Mouse (Mus musculus): Measurements from ENCODE around the gene Shank2.

Gene Shank2

GRCm38 (mm10) chr7:144001628-144002027 is at the start of gene Shank2:
TSS of gene Shank2 (plus strand) at chr7:144001928.
- no peak for DNase-seq

GRCm38 (mm10) chr7:143952130-143952529 is 49.6 kb upstream of the Shank2 start:
- DNase-seq: peak; percentile 10 to 14

DNA sequence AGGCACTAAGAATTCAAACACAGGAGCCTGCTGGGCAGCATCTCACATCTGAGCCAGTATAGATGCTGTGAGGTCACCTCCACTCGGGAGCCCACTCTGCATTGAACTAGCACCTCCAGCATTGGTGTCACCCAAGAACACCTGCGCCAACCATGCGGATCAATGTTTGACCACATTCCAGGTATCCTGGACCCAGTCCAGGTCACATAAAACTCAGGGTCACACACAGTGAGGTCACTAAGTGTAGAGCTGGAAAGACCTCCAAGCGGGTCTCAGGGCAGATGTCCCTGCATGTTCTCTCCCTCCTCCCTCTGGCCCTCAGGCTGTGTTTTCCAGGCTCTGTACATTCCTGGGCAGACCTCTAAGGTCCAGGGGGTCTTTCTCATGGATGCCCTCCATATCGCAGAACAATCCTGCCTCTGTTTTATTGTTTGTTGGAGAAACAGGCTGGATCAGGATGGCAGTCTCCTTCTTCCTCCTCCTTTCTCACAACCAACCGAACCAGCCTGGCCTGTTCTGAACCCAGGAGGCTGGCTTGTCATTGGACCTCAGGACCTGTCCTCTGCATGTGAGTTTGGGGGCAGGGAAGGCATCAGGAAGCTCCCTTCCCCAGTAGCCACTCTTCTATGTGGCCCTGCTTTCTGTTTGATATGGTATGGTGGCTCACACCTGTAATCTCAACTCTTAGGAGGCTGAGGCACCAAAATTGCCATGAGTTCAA is 45.0 kb upstream of the Shank2 start:
- peak; percentile 54 to 74 for DNase-seq

- DNase-seq: peak; percentile 53 to 73
Measured at GRCm38 (mm10) chr7:143958030-143958565, 43.6 kb upstream of the Shank2 start.

GRCm38 (mm10) chr7:143963813-143964212 is 37.9 kb upstream of the Shank2 start:
- DNase-seq: no peak

DNA sequence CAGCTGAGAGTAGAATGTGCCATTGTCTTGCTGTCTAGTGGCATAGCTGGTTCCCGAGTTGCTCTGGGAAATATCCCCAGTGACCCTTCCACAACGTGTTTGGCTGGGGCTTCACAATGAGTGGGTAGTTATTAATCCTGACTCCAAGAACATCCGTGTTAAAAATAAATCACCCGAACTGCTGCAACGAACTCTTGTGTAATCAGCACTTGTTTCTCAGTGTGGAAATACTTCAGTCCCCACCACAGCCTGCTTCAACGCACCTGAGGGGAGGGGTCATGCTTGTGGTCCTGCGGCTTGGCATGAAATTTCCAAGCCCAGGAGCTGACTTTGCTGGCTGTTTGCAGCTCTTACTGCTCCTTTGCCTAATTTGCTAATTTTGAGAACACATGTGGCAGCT is 35.1 kb upstream of the Shank2 start:
- DNase-seq: peak; percentile 39 to 66

- DNase-seq: no peak
Measured at GRCm38 (mm10) chr7:143977491-143977830, 24.3 kb upstream of the Shank2 start.

DNA sequence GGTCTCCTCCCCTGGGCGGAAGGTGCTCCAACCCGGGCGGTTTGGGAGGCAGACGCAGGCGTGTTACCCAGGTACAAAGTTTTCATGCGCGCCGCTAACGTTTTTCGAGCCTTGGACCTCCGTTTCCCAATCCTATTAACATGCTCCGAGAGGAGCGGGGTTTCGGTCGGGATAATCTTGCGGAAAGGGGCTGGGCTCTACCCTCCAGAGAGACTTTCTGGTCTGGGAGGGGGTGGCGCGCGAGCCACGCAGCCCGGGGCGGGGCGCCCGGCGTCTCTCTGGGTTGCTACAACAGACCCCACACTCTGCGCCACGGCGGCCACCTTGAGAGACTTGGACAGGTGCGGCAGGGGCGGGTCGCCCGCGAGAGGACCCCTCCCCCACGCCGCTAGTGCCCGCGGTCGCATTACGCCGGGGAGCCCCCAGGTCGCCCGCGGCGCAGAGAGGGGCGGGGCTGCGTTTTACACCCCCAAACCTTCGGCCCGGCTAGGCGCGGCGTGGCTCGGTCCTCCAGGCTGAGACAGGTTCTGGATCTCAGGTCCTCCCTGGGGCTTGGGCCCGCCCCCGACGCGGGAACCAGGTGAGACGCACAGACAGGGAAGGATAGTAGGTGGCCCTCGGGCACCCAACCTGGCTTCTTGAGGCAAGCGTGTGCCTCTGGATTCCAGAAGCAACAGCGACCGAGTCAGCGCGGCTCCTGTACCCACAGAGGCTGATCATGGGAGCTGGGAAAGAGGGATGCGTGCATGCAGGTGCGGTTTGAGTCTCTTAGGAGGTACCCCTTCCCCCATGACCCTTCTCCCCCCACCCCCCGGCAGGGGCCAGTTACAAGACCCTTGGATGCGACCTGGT is 23.7 kb upstream of the Shank2 start:
- DNase-seq: peak; percentile 46 to 62

- peak; percentile 66 to 76 for DNase-seq
Measured at GRCm38 (mm10) chr7:143978741-143979371, 22.9 kb upstream of the Shank2 start.

DNA sequence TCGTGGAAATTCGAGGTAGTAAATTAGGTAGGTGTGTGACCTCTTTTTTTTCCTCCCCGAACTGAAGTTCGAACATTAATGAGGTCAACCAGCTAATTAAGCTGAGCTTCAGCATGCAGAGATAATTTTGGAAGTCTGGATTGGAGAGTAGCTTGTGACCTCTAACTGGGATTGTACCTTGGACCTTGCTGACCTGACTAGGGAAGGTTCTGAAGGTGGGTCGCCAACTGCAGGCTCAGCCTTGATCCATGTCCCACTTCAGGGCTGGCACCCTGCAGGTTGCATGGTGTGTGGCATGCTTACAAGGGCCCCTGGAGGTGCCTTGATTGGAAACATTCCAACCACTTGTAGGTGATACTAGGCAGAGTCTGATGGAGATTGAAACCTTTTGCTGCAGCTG is 21.7 kb upstream of the Shank2 start:
- DNase-seq: no peak

DNA sequence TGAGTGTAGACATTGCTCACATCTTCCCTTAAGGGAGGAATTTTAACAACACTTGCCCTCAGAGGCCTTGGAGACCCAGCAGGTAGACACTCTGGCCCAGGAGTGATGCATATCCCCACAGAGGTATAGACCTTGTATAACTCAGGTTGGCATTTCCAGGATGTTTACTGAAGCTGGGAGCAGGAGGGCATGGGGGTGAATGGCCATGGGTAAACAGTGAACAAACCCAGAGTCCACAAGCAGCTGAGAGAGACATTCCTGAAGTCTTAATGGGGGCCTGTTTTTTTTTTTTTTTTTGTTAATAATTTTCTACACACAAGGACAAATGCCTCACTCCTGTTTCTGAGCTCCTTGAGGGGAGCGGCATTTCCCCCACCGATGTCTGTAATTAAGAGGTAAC is 15.4 kb upstream of the Shank2 start:
- peak; percentile 8 to 39 for DNase-seq

GRCm38 (mm10) chr7:143991160-143991559 is 10.6 kb upstream of the Shank2 start:
- DNase-seq: no peak

GRCm38 (mm10) chr7:143999073-143999472 is 2.7 kb upstream of the Shank2 start:
- no peak for DNase-seq

DNA sequence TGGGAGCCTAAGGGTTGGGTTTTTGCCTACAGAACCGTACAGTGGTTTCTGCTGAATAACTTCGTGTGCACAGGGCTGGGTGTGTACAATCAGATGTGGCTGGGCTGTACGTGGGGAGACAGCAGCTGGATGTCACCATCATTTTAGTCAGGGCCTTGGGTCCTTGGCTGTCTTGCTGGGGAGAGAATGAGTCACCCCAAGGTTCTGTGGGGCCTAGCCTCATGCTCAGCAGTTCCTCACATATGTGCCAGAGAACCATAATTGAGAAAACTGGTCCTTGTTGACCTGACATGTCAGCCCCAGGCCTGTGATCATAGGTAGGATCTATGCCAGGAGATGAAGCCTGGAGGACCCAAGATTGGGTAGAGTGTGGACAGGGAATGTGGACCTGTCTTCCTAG is 1.7 kb downstream of the Shank2 start:
- no peak for DNase-seq

- DNase-seq: no peak
Measured at GRCm38 (mm10) chr7:144008079-144008478, 6.4 kb downstream of the Shank2 start.

DNA sequence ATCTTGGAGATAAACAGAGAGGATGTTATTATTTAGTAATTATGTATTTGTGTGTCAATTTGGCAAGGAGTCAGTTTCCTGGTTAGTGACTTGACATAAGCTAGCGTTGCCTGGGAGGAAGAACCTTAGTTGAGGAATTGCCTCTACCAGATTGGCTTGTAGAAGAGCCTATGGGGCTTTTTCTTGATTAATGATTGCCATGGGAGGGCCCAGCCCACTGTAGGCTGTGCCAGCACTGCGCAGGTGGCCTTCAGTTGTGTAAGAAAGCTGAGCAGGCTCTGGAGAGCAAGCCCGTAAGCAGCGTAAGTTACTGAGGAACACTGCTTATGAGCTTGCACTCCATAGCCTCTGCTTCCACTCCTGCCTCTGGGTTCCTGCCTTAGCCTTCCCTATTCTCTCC is 7.3 kb downstream of the Shank2 start:
- peak; percentile 71 to 85 for DNase-seq

DNA sequence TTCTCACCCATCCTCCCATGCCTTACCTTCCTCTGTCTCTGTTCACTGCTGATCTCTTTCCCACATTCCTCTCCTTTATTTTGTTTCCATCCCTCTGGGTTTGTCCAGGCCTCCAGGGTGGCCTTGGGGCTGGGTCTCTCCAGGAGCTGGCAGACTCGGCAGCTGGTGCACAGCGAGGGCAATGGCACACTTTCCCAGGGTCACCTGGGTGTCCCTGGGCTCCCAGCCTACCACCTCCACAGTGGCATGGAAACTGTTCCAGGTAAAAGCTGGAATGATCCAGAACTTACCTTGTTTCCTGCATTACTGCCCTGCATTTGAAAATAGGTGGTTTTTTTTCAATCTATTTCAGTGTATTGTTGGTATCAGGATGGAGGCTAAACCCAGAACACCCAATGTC is 12.8 kb downstream of the Shank2 start:
- no peak for DNase-seq

DNA sequence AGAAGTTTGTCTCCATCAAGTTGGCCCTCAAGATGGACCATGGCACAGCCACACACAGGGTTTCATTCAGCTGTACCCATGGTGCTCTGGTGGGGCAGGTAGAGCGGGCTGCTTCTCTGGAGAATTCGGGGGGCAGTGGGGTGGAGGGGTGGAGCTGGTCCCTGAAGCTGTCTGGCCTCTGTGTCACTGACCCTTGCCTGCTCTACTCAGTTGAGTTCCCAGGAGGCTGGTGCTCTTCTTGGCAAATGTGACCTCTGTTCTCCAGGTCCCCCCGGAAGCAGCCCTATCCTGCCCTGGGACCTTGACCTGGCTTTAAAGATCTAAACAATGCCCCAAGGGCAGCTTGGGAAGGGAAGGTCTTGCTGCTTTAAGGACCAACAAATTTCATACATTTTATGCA is 20.1 kb downstream of the Shank2 start:
- DNase-seq: no peak

- DNase-seq: no peak
Measured at GRCm38 (mm10) chr7:144022682-144023081, 21.0 kb downstream of the Shank2 start.

- no peak for DNase-seq
Measured at GRCm38 (mm10) chr7:144023561-144023960, 21.8 kb downstream of the Shank2 start.

DNA sequence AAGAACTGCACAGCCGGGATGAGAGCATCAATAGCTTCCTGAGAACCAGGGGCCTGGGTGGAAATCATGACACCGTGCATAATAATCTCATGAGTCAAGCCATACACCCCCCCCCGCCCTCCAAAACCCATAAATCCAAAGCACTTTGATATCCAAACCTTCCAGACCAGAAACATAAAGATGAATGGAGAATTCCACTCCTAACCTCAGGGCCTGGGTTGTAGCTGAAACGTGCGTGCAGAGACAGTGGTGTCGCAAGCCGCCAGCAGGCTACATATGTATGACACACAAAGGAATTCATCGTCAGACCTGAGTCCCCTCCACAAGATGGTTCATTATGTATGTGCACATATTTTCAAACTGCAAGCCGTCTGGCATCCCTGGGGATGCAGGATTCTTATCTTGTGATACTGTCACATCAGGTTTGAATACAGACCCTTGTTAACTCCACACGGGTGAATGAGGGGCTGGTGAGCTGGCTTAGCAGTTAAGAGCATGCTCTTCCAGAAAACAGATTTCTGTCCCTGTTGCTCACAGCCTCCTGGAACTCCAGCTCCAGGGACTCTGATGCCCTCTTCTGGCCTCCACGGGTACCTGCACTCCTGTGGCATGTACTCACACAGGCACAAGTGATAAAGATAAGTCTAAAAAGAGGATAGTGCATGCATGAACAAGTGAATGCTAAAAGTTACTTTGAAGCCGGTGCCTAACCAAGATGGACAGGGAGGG is 24.5 kb downstream of the Shank2 start:
- no peak for DNase-seq

GRCm38 (mm10) chr7:144029246-144029645 is 27.5 kb downstream of the Shank2 start:
- no peak for DNase-seq

- no peak for DNase-seq
Measured at GRCm38 (mm10) chr7:144030796-144031195, 29.1 kb downstream of the Shank2 start.

All from lung, adult 18-20 months (tissue).